Mouse (Mus musculus): ENCODE results near the gene Ppp1r15b. TPM values are rescaled to one million over a fixed set of nuclear protein-coding genes. Genes with fewer than 3 reads are reported as not detected.

Gene Ppp1r15b
- total RNA-seq, 2 experiments from 2014 or later, result 152 to 245 TPM

DNA sequence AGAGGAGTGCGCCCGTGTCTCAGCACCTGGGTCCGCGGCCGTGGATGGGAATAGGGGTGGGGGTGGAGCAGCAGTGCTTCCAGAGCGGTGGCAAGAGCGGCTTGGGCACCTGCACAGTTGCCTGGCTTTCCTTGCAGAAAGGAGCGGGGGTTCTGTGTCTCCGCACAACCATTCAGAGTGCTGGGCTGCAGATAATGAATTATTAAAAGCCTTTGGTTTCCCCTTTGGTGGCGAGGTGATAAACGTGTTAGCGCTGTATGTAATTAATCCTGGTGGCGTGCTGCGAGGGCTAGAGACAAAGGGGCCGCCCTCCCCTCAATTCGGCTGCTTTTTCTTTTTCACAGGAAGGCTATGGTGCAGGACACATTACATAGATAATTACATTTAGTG lies 51.8 kb downstream of the Ppp1r15b start:
- ATAC-seq (replicated peaks; ENCODE audit: low FRiP score, poor library complexity, severe bottlenecking), result no peak

DNA sequence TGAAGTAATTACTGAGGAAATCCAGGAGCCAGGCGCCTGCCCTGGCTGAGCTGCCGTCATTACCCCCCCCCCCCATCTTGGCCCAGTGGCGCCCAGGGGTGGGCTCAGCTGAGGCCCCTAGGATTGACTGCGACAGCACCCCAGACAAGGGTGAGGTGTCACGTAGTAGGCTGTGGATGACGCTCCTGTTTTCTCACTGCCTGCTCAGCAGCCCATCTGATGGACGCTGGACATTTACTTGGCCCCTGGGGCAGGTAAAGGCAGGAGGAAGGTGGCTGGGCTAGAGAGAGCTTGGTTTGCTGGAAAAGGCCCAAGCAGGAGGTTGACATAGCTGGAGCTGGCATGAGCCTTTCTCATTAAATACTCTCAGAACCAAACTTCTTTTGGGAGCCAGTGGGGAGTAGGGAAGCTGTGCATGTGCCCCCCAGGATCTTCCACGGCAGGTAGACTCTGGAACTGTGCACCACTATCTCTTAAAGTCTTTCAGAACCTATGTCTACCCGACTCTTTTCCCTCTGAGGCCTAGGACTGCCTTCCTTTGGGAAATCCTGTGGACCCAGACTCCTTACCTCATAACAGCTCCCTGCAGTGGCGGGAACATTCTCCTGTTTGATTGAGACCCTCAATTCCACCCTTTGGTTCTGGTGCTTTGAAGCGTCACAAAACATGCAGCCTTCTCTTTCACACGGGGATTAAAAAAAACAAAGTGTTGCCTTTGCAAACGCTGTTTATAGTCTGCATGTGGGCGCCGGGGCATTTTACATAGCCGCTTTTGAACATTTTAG lies 52.4 kb downstream of the Ppp1r15b start:
- no peak for ATAC-seq (replicated peaks; ENCODE audit: low FRiP score, poor library complexity, severe bottlenecking)

DNA sequence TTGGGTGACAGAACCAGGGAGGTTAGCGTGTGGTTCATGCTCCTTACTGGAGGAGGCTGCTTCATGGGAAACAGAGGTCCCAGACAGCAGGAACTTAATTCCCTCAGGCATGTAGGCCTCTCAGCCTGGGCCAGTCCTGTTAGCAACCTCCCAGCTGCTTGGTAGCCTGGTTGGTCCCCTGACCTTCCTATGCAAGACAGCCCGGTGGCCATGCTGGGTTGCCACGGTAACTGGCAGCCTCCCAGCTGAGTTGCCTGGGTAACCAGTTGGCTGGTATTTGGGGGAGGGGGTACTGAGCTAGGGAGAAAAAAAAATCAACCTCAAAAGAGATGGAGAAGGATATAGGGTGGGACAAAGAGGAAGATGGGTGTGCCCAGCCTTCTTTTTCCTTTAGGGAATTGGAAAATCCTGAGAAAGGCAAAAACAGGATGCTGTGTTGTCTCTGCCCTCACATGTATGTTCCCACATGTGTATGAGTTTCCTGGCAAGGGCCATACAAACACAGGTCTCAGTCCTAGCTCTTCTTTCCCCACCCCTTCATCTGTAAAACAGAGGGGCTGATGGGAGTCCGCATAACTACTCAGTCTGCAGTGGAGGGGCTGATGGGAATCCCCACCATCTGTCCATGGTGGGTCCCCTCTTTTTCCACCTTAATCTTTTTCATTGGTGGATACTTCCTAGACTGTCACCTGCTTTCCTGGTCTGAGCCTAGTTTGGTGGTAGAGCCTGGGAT lies 57.2 kb downstream of the Ppp1r15b start:
- ATAC-seq (replicated peaks; ENCODE audit: low FRiP score, poor library complexity, severe bottlenecking), result no peak

DNA sequence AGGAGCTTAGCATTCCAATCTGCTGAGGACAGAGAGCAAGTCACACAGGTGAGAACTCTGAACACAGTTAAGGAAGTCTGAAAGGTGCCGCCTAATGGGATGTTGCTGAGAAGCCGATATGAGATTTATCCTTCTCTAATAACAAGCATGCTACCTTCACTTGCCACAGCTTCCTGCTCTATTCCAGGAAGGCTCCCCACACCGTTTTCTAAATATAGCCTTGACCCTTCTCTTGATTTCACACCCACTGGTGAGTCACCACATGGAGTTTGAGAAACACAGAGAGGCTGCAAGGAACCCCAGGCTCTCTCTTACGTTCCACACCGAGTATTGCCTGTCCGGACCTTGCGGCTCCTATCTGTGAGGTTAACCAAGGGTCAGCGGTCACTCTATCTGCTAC lies 57.8 kb downstream of the Ppp1r15b start:
- no peak for ATAC-seq (replicated peaks; ENCODE audit: low FRiP score, poor library complexity, severe bottlenecking)

Other genes starting within 250 kb of the Ppp1r15b start
- gene Mdm4, start 100.6 kb upstream of the Ppp1r15b start, total RNA-seq (2015; ENCODE audit: low replicate concordance), result 92.3 and 118 TPM in 2 replicates
- 148 and 163 TPM in 2 replicates for gene Mdm4, start 100.6 kb upstream of the Ppp1r15b start, total RNA-seq (2017; ENCODE audit: low replicate concordance)
- 2.9 and 3.2 TPM in 2 replicates for gene Pik3c2b, start 85.5 kb upstream of the Ppp1r15b start, total RNA-seq (2015; ENCODE audit: low replicate concordance)
- 0.23 and 0.90 TPM in 2 replicates for gene Pik3c2b, start 85.5 kb upstream of the Ppp1r15b start, total RNA-seq (2017; ENCODE audit: low replicate concordance)
- gene Plekha6, start 33.1 kb downstream of the Ppp1r15b start, total RNA-seq (2015; ENCODE audit: low replicate concordance), result 0.36 TPM in 1 of 2 replicates, not detected in the other
- 0.51 TPM in 1 of 2 replicates, not detected in the other for gene Plekha6, start 33.1 kb downstream of the Ppp1r15b start, total RNA-seq (2017; ENCODE audit: low replicate concordance)
- not detected in 2 replicates for gene Golt1a, start 178.7 kb downstream of the Ppp1r15b start, total RNA-seq (2015; ENCODE audit: low replicate concordance)
- not detected in 2 replicates for gene Golt1a, start 178.7 kb downstream of the Ppp1r15b start, total RNA-seq (2017; ENCODE audit: low replicate concordance)
- gene Kiss1, start 190.7 kb downstream of the Ppp1r15b start, total RNA-seq (2015; ENCODE audit: low replicate concordance), result not detected in 2 replicates
- gene Kiss1, start 190.7 kb downstream of the Ppp1r15b start, total RNA-seq (2017; ENCODE audit: low replicate concordance), result not detected in 2 replicates
- not detected in 2 replicates for gene Ren1, start 219.4 kb downstream of the Ppp1r15b start, total RNA-seq (2015; ENCODE audit: low replicate concordance)
- gene Ren1, start 219.4 kb downstream of the Ppp1r15b start, total RNA-seq (2017; ENCODE audit: low replicate concordance), result not detected in 2 replicates
- gene Etnk2, start 232.4 kb downstream of the Ppp1r15b start, total RNA-seq (2015; ENCODE audit: low replicate concordance), result not detected in 2 replicates
- not detected in 2 replicates for gene Etnk2, start 232.4 kb downstream of the Ppp1r15b start, total RNA-seq (2017; ENCODE audit: low replicate concordance)